Mouse (Mus musculus) cerebellum, adult 18-20 months (tissue): ENCODE measurements at regions not wholly inside any gene's neighbourhood (a gene's known extent, or its start where the extent isn't known, plus 50 kb on each side); places are given as distances from the start of the nearest gene placed in this dataset.

Experiments used
- DNase-seq, 2 experiments: peaks; one replicate each; pipeline ENCODE4 v3.0.0; 2021

GRCm38 (mm10) chr1:89296691-89297090, 157.9 kb upstream of the Agap1 start:
- DNase-seq, result no peak

GRCm38 (mm10) chr1:89297766-89298165, 156.8 kb upstream of the Agap1 start:
- DNase-seq, result no peak

- DNase-seq, result no peak
Observed at GRCm38 (mm10) chr1:89301151-89301550, 153.5 kb upstream of the Agap1 start.

GRCm38 (mm10) chr1:89302368-89302951, 152.1 kb upstream of the Agap1 start:
- peak in 1 of 2 experiments; percentile 16 for DNase-seq

GRCm38 (mm10) chr1:89305171-89305570, 149.4 kb upstream of the Agap1 start:
- no peak for DNase-seq

GRCm38 (mm10) chr1:89308788-89309187, 145.8 kb upstream of the Agap1 start:
- peak; percentile 73 to 80 for DNase-seq

- DNase-seq, result no peak
Observed at GRCm38 (mm10) chr1:89313064-89313463, 141.5 kb upstream of the Agap1 start.

- no peak for DNase-seq
Observed at GRCm38 (mm10) chr1:89317897-89318296, 136.7 kb upstream of the Agap1 start.

- DNase-seq, result no peak
Observed at GRCm38 (mm10) chr1:89318663-89319062, 135.9 kb upstream of the Agap1 start.

- DNase-seq, result no peak
Observed at GRCm38 (mm10) chr1:89322621-89323020, 132.0 kb upstream of the Agap1 start.

- peak; percentile 41 to 57 for DNase-seq
Observed at GRCm38 (mm10) chr1:89323091-89323490, 131.5 kb upstream of the Agap1 start.

GRCm38 (mm10) chr1:89331352-89331751, 123.3 kb upstream of the Agap1 start:
- no peak for DNase-seq

- no peak for DNase-seq
Observed at GRCm38 (mm10) chr1:89332676-89333075, 121.9 kb upstream of the Agap1 start.

GRCm38 (mm10) chr1:89337861-89338260, 116.7 kb upstream of the Agap1 start:
- no peak for DNase-seq

- DNase-seq, result peak in 1 of 2 experiments; percentile 15
Observed at GRCm38 (mm10) chr1:89342794-89343193, 111.8 kb upstream of the Agap1 start.

- DNase-seq, result peak; percentile 53 to 54
Observed at GRCm38 (mm10) chr1:89344546-89344945, 110.1 kb upstream of the Agap1 start.

- DNase-seq, result no peak
Observed at GRCm38 (mm10) chr1:89347341-89347740, 107.3 kb upstream of the Agap1 start.

GRCm38 (mm10) chr1:89352936-89353335, 101.7 kb upstream of the Agap1 start:
- no peak for DNase-seq

GRCm38 (mm10) chr1:89359257-89359656, 95.3 kb upstream of the Agap1 start:
- no peak for DNase-seq

GRCm38 (mm10) chr1:89364547-89365305, 89.9 kb upstream of the Agap1 start:
- DNase-seq, result peak; percentile 54 to 64

GRCm38 (mm10) chr1:89366891-89367290, 87.7 kb upstream of the Agap1 start:
- no peak for DNase-seq

GRCm38 (mm10) chr1:89373806-89374205, 80.8 kb upstream of the Agap1 start:
- DNase-seq, result no peak

GRCm38 (mm10) chr1:89374271-89374670, 80.3 kb upstream of the Agap1 start:
- DNase-seq, result no peak

- peak; percentile 70 to 72 for DNase-seq
Observed at GRCm38 (mm10) chr1:89382021-89382420, 72.6 kb upstream of the Agap1 start.

- no peak for DNase-seq
Observed at GRCm38 (mm10) chr1:89385111-89385510, 69.5 kb upstream of the Agap1 start.
